Mouse (Mus musculus) liver, postnatal 0 days (tissue): ENCODE data around the gene Gcc1.

Source experiments
- CTCF ChIP-seq: sonication (generic); IDR thresholded peaks from 2 replicates; pipeline ENCODE4 v1.5.1; 2016; ENCODE audit warnings: antibody characterized with exemption, low read depth
- EP300 ChIP-seq: IDR thresholded peaks from 2 replicates; pipeline ENCODE4 v1.6.1; 2016; ENCODE audit warnings: antibody characterized with exemption, low read depth, mild to moderate bottlenecking

- TF ChIP-seq EP300 (no peak), CTCF (no peak)
These were observed 42.4 kb upstream of the Gcc1 start for GRCm38 (mm10) chr6:28470621-28471020.
